Mouse (Mus musculus): ENCODE results near the gene Tspan1.

DNA sequence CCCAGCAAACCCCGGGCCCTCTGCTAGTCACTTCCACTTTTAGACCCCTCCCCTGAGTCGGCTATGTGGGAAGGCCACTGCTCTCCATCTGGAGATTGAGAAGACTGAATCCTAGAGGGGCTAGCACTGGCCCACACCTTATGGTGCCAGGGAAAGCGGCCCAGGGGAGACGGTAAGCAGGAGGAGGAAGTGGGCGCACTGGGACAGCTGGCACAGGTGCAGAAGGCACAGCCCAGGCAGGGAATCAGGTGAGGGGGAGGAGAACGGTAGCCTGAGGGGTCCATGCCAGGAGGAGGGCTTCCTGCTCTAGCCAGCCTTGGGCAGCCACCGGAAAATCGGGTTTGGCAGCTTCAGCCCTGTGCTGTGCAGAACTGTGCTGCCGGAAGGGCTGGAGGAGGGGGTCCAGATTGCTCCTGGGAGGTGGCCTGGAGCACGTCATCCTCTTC is 9.2 kb upstream of the Tspan1 start:
- TF ChIP-seq CTCF (IDR thresholded peaks at IDR 0.05; ENCODE audit: low read depth) (no peak), EP300 (IDR thresholded peaks at IDR 0.05; ENCODE audit: low read depth) (no peak)

Measured in liver, postnatal 0 days (tissue).